Mouse (Mus musculus) liver, embryonic 13.5 days (tissue): Measurements from ENCODE around the gene Tom1l2. TPM values are rescaled to one million over a fixed set of nuclear protein-coding genes. Genes with fewer than 3 reads are reported as not detected.

Experiments
- ATAC-seq: fragments of 200-750 bp; cut with Nextera tagmentation; 2 replicates; pipeline ENCODE4 v1.8.0; 2017; ENCODE audit warnings: low read depth, mild to moderate bottlenecking, moderate number of reproducible peaks, moderate library complexity
- DNase-seq: peaks from one replicate; pipeline ENCODE4 v3.0.0; 2022
- H3K27ac ChIP-seq: fragments of 300-500 bp; sonication (generic); 2 replicates; pipeline ENCODE4 v1.5.1; 2015; ENCODE audit warnings: moderate library complexity, mild to moderate bottlenecking, inconsistent platforms
- H3K27me3 ChIP-seq: fragments of 300-500 bp; sonication (generic); 2 replicates; pipeline ENCODE4 v1.6.1; 2015; ENCODE audit warnings: mild to moderate bottlenecking, inconsistent platforms
- H3K36me3 ChIP-seq: fragments of 300-500 bp; sonication (generic); 2 replicates; pipeline ENCODE4 v1.6.1; 2015; ENCODE audit warnings: mild to moderate bottlenecking, inconsistent platforms
- H3K4me1 ChIP-seq: fragments of 300-500 bp; sonication (generic); replicated peaks from 2 replicates; pipeline ENCODE4 v1.6.1; 2015; ENCODE audit warnings: inconsistent platforms
- H3K4me2 ChIP-seq: fragments of 300-500 bp; sonication (generic); 2 replicates; pipeline ENCODE4 v1.6.1; 2015; ENCODE audit warnings: inconsistent platforms, mild to moderate bottlenecking, moderate library complexity
- H3K4me3 ChIP-seq: fragments of 300-500 bp; sonication (generic); replicated peaks from 2 replicates; pipeline ENCODE4 v1.5.1; 2015; ENCODE audit warnings: mild to moderate bottlenecking, inconsistent platforms
- H3K9ac ChIP-seq: fragments of 300-500 bp; sonication (generic); 2 replicates; pipeline ENCODE4 v1.6.1; 2015; ENCODE audit warnings: mild to moderate bottlenecking, inconsistent platforms
- H3K9me3 ChIP-seq: fragments of 300-500 bp; sonication (generic); replicated peaks from 2 replicates; pipeline ENCODE4 v1.6.1; 2016; ENCODE audit warnings: inconsistent platforms
- WGBS: fragments of 180-500 bp; shearing (Covaris S2); methylation state at CpG from one replicate; pipeline ENCODE4 v1.1.7; 2015; ENCODE audit not compliant: insufficient replicate concordance; 5-methylcytosine and 5-hydroxymethylcytosine counted together
- polyA plus RNA-seq: library from polyadenylated mRNA; unstranded; fragments of >200 nt; fragmentation: Nextera tagmentation; extraction: Ambion mirVana; gene quantifications from 2 replicates; pipeline ENCODE4 v1.2.1, GENCODE M21; 2015

Tom1l2 gene
- polyA plus RNA-seq, 1 experiment from 2014 or later = 5.1 TPM

GRCm38 (mm10) chr11:60213266-60213665 is 139.4 kb downstream of the Tom1l2 start:
- Histone ChIP-seq H3K9me3 (no peaks in the 10 kb centered on the region), H3K9ac (0 out of 2 replicates have a peak overlapping the region, but pooled peaks have one; percentile 30), H3K4me1 (peaks cover 91% of the 10 kb centered on the region), H3K4me2 (no peak overlapping the region), H3K27me3 (no peaks in the 10 kb centered on the region), H3K4me3 (no peak overlapping the region), H3K36me3 (peaks cover 23% of the 10 kb centered on the region), H3K27ac (peak overlapping the region; percentile 90; the same call in 1 of the 2 replicates)
- 76% methylated on average over 6 of the region's 6 CpGs for WGBS
- no peak for DNase-seq
- no peak for ATAC-seq

GRCm38 (mm10) chr11:60211761-60212160 is 140.9 kb downstream of the Tom1l2 start:
- Histone ChIP-seq H3K27me3 (no peaks in the 10 kb centered on the region), H3K9ac (peak overlapping the region; percentile 79), H3K36me3 (peaks cover 24% of the 10 kb centered on the region), H3K4me3 (no peak overlapping the region), H3K27ac (peak overlapping the region; percentile 90), H3K4me1 (peaks cover 91% of the 10 kb centered on the region), H3K4me2 (peak overlapping the region; percentile 17; the same call in 1 of the 2 replicates), H3K9me3 (no peaks in the 10 kb centered on the region)
- no peak for ATAC-seq
- DNase-seq = no peak
- WGBS = 66% methylated on average over 12 of the region's 12 CpGs

GRCm38 (mm10) chr11:60211152-60211551 is 141.6 kb downstream of the Tom1l2 start:
- H3K9ac ChIP-seq = peak overlapping the region; percentile 79
- no peaks in the 10 kb centered on the region for H3K9me3 ChIP-seq
- WGBS = 69% methylated on average over 3 of the region's 3 CpGs
- peak overlapping the region; percentile 90 for H3K27ac ChIP-seq
- peak overlapping the region; percentile 65 for H3K4me3 ChIP-seq
- H3K4me1 ChIP-seq = peaks cover 91% of the 10 kb centered on the region
- no peak for ATAC-seq
- no peaks in the 10 kb centered on the region for H3K27me3 ChIP-seq
- DNase-seq = no peak
- peak overlapping the region; percentile 92 for H3K4me2 ChIP-seq
- peaks cover 26% of the 10 kb centered on the region for H3K36me3 ChIP-seq

GRCm38 (mm10) chr11:60210305-60210724 is 142.4 kb downstream of the Tom1l2 start:
- WGBS = under 1% methylated on average over 47 of the region's 47 CpGs
- Histone ChIP-seq H3K4me1 (peaks cover 91% of the 10 kb centered on the region), H3K27me3 (no peaks in the 10 kb centered on the region), H3K4me3 (peak overlapping the region; percentile 65), H3K9me3 (no peaks in the 10 kb centered on the region), H3K36me3 (peaks cover 27% of the 10 kb centered on the region), H3K27ac (peak overlapping the region; percentile 90), H3K9ac (peak overlapping the region; percentile 79), H3K4me2 (peak overlapping the region; percentile 92)
- ATAC-seq = peak; percentile 89
- DNase-seq = peak; percentile 98

GRCm38 (mm10) chr11:60209933-60210249 is 142.8 kb downstream of the Tom1l2 start:
- DNase-seq = no peak
- peak overlapping the region; percentile 77 for H3K9ac ChIP-seq
- H3K27me3 ChIP-seq = no peaks in the 10 kb centered on the region
- H3K27ac ChIP-seq = peak overlapping the region; percentile 79
- no peaks in the 10 kb centered on the region for H3K9me3 ChIP-seq
- peak overlapping the region; percentile 65 for H3K4me3 ChIP-seq
- ATAC-seq = no peak
- peaks cover 30% of the 10 kb centered on the region for H3K36me3 ChIP-seq
- WGBS = 2% methylated on average over 2 of the region's 2 CpGs
- H3K4me2 ChIP-seq = peak overlapping the region; percentile 92
- peaks cover 93% of the 10 kb centered on the region for H3K4me1 ChIP-seq

GRCm38 (mm10) chr11:60209217-60209932 is 143.3 kb downstream of the Tom1l2 start:
- Histone ChIP-seq H3K4me3 (peak overlapping the region; percentile 65), H3K27ac (peak overlapping the region; percentile 79), H3K9me3 (no peaks in the 10 kb centered on the region), H3K27me3 (no peaks in the 10 kb centered on the region), H3K9ac (peak overlapping the region; percentile 77), H3K4me1 (peaks cover 93% of the 10 kb centered on the region), H3K4me2 (peak overlapping the region; percentile 92), H3K36me3 (peaks cover 36% of the 10 kb centered on the region)
- ATAC-seq = no peak
- 42% methylated on average over 7 of the region's 7 CpGs for WGBS
- DNase-seq = no peak

GRCm38 (mm10) chr11:60208712-60209111 is 144.0 kb downstream of the Tom1l2 start:
- peak overlapping the region; percentile 77 for H3K9ac ChIP-seq
- WGBS = 51% methylated on average over 4 of the region's 4 CpGs
- H3K4me1 ChIP-seq = peaks cover 87% of the 10 kb centered on the region

GRCm38 (mm10) chr11:60208201-60208600 is 144.5 kb downstream of the Tom1l2 start:
- H3K9ac ChIP-seq = peak overlapping the region; percentile 77
- H3K36me3 ChIP-seq = peaks cover 47% of the 10 kb centered on the region
- no peak for ATAC-seq
- peaks cover 82% of the 10 kb centered on the region for H3K4me1 ChIP-seq
- peak overlapping the region; percentile 65 for H3K4me3 ChIP-seq
- DNase-seq = no peak
- H3K27me3 ChIP-seq = no peaks in the 10 kb centered on the region
- H3K9me3 ChIP-seq = no peaks in the 10 kb centered on the region
- H3K27ac ChIP-seq = peak overlapping the region; percentile 79
- WGBS = 68% methylated on average over 6 of the region's 6 CpGs
- H3K4me2 ChIP-seq = peak overlapping the region; percentile 92

More at GRCm38 (mm10) chr11:60208712-60209111, 144.0 kb downstream of the Tom1l2 start:
- H3K9me3 ChIP-seq = no peaks in the 10 kb centered on the region
- no peaks in the 10 kb centered on the region for H3K27me3 ChIP-seq
- H3K27ac ChIP-seq = peak overlapping the region; percentile 79
- H3K4me2 ChIP-seq = peak overlapping the region; percentile 92
- peak overlapping the region; percentile 65 for H3K4me3 ChIP-seq
- ATAC-seq (no peak), DNase-seq (no peak)
- H3K36me3 ChIP-seq = peaks cover 42% of the 10 kb centered on the region

GRCm38 (mm10) chr11:60206207-60206606 is 146.5 kb downstream of the Tom1l2 start:
- Histone ChIP-seq H3K27ac (0 out of 2 replicates have a peak overlapping the region, but pooled peaks have one; percentile 26), H3K4me1 (peaks cover 64% of the 10 kb centered on the region), H3K9ac (no peak overlapping the region)

GRCm38 (mm10) chr11:60205026-60205425 is 147.7 kb downstream of the Tom1l2 start:
- Histone ChIP-seq H3K4me1 (peaks cover 64% of the 10 kb centered on the region), H3K4me2 (no peak overlapping the region), H3K9me3 (no peaks in the 10 kb centered on the region), H3K4me3 (no peak overlapping the region), H3K27me3 (no peaks in the 10 kb centered on the region), H3K27ac (peak overlapping the region; percentile 32; the same call in 1 of the 2 replicates), H3K36me3 (peaks cover 79% of the 10 kb centered on the region), H3K9ac (no peak overlapping the region)
- no peak for ATAC-seq
- WGBS = 74% methylated on average over 12 of the region's 12 CpGs
- no peak for DNase-seq

More at GRCm38 (mm10) chr11:60206207-60206606, 146.5 kb downstream of the Tom1l2 start:
- H3K4me2 ChIP-seq = 0 out of 2 replicates have a peak overlapping the region, but pooled peaks have one; percentile 92
- H3K27me3 ChIP-seq = no peaks in the 10 kb centered on the region
- ATAC-seq (no peak), DNase-seq (no peak)
- H3K4me3 ChIP-seq = no peak overlapping the region
- WGBS = 75% methylated on average over 5 of the region's 5 CpGs
- H3K36me3 ChIP-seq = peaks cover 67% of the 10 kb centered on the region
- no peaks in the 10 kb centered on the region for H3K9me3 ChIP-seq

- WGBS = 92% methylated on average over 26 of the region's 26 CpGs
- no peak overlapping the region for H3K9ac ChIP-seq
- H3K4me2 ChIP-seq = no peak overlapping the region
- H3K27me3 ChIP-seq = no peaks in the 10 kb centered on the region
- H3K9me3 ChIP-seq = no peaks in the 10 kb centered on the region
- ATAC-seq (no peak), DNase-seq (no peak)
- no peak overlapping the region for H3K27ac ChIP-seq
- no peak overlapping the region for H3K4me3 ChIP-seq
- peaks cover 98% of the 10 kb centered on the region for H3K36me3 ChIP-seq
- H3K4me1 ChIP-seq = peaks cover 46% of the 10 kb centered on the region
Observed at GRCm38 (mm10) chr11:60202710-60203638, 149.7 kb downstream of the Tom1l2 start.
